Mouse (Mus musculus) limb, embryonic 15.5 days (tissue): Measurements from ENCODE around the gene Gm21900. TPM values are rescaled to one million over a fixed set of nuclear protein-coding genes. Genes with fewer than 3 reads are reported as not detected.
"Not testable (repeated sequence)": the region's sequence is repeated elsewhere in the genome, so short reads cannot be mapped to it uniquely, and the experiment has no call there.

Source experiments
- ATAC-seq: fragments of 200-750 bp; cut with Nextera tagmentation; 2 replicates; pipeline ENCODE4 v1.8.0; 2017; ENCODE audit warnings: low read depth, moderate TSS enrichment; ENCODE audit not compliant: insufficient number of reproducible peaks, low FRiP score, low TSS enrichment
- H3K27ac ChIP-seq: fragments of 300-500 bp; sonication (generic); 2 replicates; pipeline ENCODE4 v1.5.1; 2015; ENCODE audit warnings: moderate library complexity, mild to moderate bottlenecking, inconsistent platforms
- H3K27me3 ChIP-seq: fragments of 300-500 bp; sonication (generic); 2 replicates; pipeline ENCODE4 v1.6.1; 2015; ENCODE audit warnings: inconsistent platforms
- H3K36me3 ChIP-seq: fragments of 300-500 bp; sonication (generic); 2 replicates; pipeline ENCODE4 v1.6.1; 2015; ENCODE audit warnings: inconsistent platforms
- H3K4me1 ChIP-seq: fragments of 300-500 bp; sonication (generic); 2 replicates; pipeline ENCODE4 v1.6.1; 2015; ENCODE audit warnings: inconsistent platforms
- H3K4me2 ChIP-seq: fragments of 300-500 bp; sonication (generic); 2 replicates; pipeline ENCODE4 v1.6.1; 2015; ENCODE audit warnings: mild to moderate bottlenecking, inconsistent platforms
- H3K4me3 ChIP-seq: fragments of 300-500 bp; sonication (generic); 2 replicates; pipeline ENCODE4 v1.5.1; 2015; ENCODE audit warnings: mild to moderate bottlenecking, inconsistent platforms
- H3K9ac ChIP-seq: fragments of 300-500 bp; sonication (generic); 2 replicates; pipeline ENCODE4 v1.6.1; 2015; ENCODE audit warnings: inconsistent platforms
- H3K9me3 ChIP-seq: fragments of 300-500 bp; sonication (generic); 2 replicates; pipeline ENCODE4 v1.6.1; 2016; ENCODE audit warnings: inconsistent platforms
- WGBS: fragments of 180-500 bp; shearing (Covaris S2); methylation state at CpG from one replicate; pipeline ENCODE4 v1.1.7; 2015; 5-methylcytosine and 5-hydroxymethylcytosine counted together
- polyA plus RNA-seq: library from polyadenylated mRNA; unstranded; fragments of >200 nt; fragmentation: Nextera tagmentation; extraction: Ambion mirVana; gene quantifications from 2 replicates; pipeline ENCODE4 v1.2.1, GENCODE M21; 2015

Gm21900 gene
- not detected in 2 replicates for polyA plus RNA-seq

DNA sequence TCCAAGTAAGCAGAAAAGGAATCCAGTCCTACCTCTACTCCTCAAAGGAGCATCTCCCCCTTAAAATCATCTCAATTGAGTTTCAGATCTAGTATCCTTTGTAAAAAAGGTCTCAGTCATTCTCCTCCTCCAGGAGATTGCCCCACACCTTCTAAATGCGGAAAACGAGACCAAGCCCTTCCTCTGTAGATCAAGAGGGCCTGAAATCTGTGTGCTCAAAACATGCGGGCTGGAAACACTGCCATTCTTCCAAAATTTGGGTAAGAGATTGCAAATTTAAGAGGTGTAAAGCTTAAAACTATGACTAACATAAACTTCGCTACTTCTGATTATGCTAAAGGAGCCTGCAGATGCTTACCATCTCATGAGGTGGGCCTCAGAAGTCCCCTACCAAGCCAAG, at the start of gene Gm21900:
TSS of gene Gm21900 (plus strand) at position 301 of the 400 bp plus-strand sequence.
- 73% methylated on average over 4 of the region's 4 CpGs for WGBS
- not testable (repeated sequence) for H3K4me1 ChIP-seq

DNA sequence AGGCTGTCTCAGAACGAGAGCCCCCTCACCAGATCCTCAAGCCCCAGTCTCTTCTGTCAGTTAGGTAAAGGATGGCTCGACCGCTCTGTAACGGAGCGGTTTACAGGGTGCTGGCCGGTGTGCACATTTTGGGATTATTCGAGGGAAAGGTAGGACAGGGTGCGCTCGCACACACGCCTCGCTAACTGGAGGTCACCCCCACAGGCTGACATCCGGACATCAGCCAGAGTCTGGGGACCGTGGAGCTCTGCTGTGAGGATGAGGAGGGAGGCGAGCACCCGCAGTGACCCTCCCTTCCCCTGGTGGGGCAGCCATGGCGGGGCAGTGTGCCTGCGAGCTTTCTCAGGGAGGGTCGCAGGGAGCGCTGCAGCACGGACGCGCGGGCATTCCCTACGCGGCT, 27.4 kb downstream of the Gm21900 start:
- H3K4me2 ChIP-seq, H3K36me3 ChIP-seq, H3K27ac ChIP-seq, ATAC-seq, H3K9me3 ChIP-seq, H3K4me1 ChIP-seq, H3K27me3 ChIP-seq, H3K4me3 ChIP-seq, H3K9ac ChIP-seq: not testable (repeated sequence)
- WGBS: no CpG with 5 or more reads among the region's 25 CpGs

More for the DNA sequence above, at the start of gene Gm21900:
- not testable (repeated sequence) for H3K36me3 ChIP-seq, H3K4me2 ChIP-seq, H3K4me3 ChIP-seq, H3K9me3 ChIP-seq, H3K27ac ChIP-seq, H3K27me3 ChIP-seq, H3K9ac ChIP-seq, ATAC-seq

Other genes starting within 250 kb of the Gm21900 start
- gene Gm28510, start 203.6 kb upstream of the Gm21900 start, polyA plus RNA-seq: not detected in 2 replicates
- gene Gm20737, start 80.3 kb upstream of the Gm21900 start, polyA plus RNA-seq: not detected in 2 replicates
- not detected in 2 replicates for gene Gm21775, start 62.9 kb upstream of the Gm21900 start, polyA plus RNA-seq
- gene Gm20777, start 136.1 kb downstream of the Gm21900 start, polyA plus RNA-seq: not detected in 2 replicates